8 mouse cellular contexts compared by ENCODE assay signal in genomic region chr13:104178650-104179121, GRCm38 (mm10). TPM values are rescaled to one million over a fixed set of nuclear protein-coding genes. Genes with fewer than 3 reads are reported as not detected.
DNase-seq lines count a peak whose midpoint lies in the region; ATAC-seq and TF ChIP-seq lines count a peak whose summit lies in the region.

TSS of gene Trim23 (plus strand) at chr13:104178797.

- peak within 1 kb of the TSS; percentile 97 for H3K27ac ChIP-seq in MEL (ENCODE audit: control insufficient read depth, low read depth, low read length)
- H3K27ac ChIP-seq in cerebellum, adult 2 months (ENCODE audit: insufficient read depth, low read length) = peak within 1 kb of the TSS; percentile 89
- H3K27ac ChIP-seq in forebrain, postnatal 0 days (ENCODE audit: low read depth, low read length) = peak within 1 kb of the TSS; percentile 81
- H3K27ac ChIP-seq in lung, embryonic 15.5 days = peak within 1 kb of the TSS; percentile 82

- TF ChIP-seq CTCF in MEL (IDR thresholded peaks at IDR 0.05 in 2 of 3, conservative IDR thresholded peaks at IDR 0.05 in 1 of 3; ENCODE audit: control insufficient read depth in 1 of 3, insufficient read depth in 1 of 3, low read depth in 2 of 3, low read length in 3 of 3, poor library complexity in 1 of 3, severe bottlenecking in 1 of 3) = 0 out of 6 replicates have a peak, but pooled peaks of 1 of the 3 experiments have one; percentile 4
- no peak for TF ChIP-seq CTCF in cerebellum, adult 2 months (IDR thresholded peaks at IDR 0.05; ENCODE audit: borderline replicate concordance, insufficient read depth, low read depth, low read length)
- TF ChIP-seq CTCF in forebrain, postnatal 0 days (IDR thresholded peaks at IDR 0.05; ENCODE audit: low read depth) = peak; percentile 56

- under 1% methylated on average over 38 of the region's 38 CpGs for WGBS in cerebellum, adult 2 months
- WGBS in forebrain, postnatal 0 days = 2% methylated on average over 38 of the region's 38 CpGs
- WGBS in lung, embryonic 15.5 days = 0% methylated on average over 38 of the region's 38 CpGs

- peaks cover 27% of the 10 kb centered on the region for H3K79me2 ChIP-seq in MEL (ENCODE audit: control insufficient read depth, insufficient read depth, low read length, poor library complexity)

- TF ChIP-seq EP300 in MEL (IDR thresholded peaks at IDR 0.05; ENCODE audit: low read depth in 1 of 2, low read length in 2 of 2) = no peak

- peaks cover 0 to 2% of the 10 kb centered on the region in 2 experiments; a peak in 3 of 4 replicates for H3K4me1 ChIP-seq in MEL (ENCODE audit: control insufficient read depth in 1 of 2, insufficient read depth in 2 of 2, low read length in 2 of 2)
- H3K4me1 ChIP-seq in cerebellum, adult 2 months (ENCODE audit: control insufficient read depth, insufficient read depth, low read length) = 0 out of 2 replicates have a peak, but pooled peaks cover 2% of the 10 kb centered on the region
- H3K4me1 ChIP-seq in forebrain, postnatal 0 days (ENCODE audit: insufficient read depth) = peaks cover 14% of the 10 kb centered on the region
- peaks cover 11% of the 10 kb centered on the region for H3K4me1 ChIP-seq in lung, embryonic 15.5 days

- DNase-seq in MEL (ENCODE audit: low read depth, low spot score) = peak; percentile 99
- DNase-seq in cerebellum, adult 2 months = peak; percentile 96 to 99
- peak; percentile 100 for DNase-seq in forebrain, postnatal 0 days
- peak; percentile 98 for DNase-seq in heart, postnatal 4 days
- DNase-seq in layer of hippocampus, adult 8-10 months (ENCODE audit: low spot score in 2 of 2) = peak; percentile 97 to 98
- DNase-seq in ovary, adult 18-20 months (ENCODE audit: low spot score) = peak; percentile 98
- DNase-seq in thymus, postnatal 0 days (ENCODE audit: low spot score) = peak; percentile 99

- peak within 1 kb of the TSS; percentile 64 to 89 for H3K4me3 ChIP-seq in MEL (ENCODE audit: control insufficient read depth in 1 of 2, insufficient read depth in 1 of 2, low read depth in 2 of 2, low read length in 2 of 2)
- peak within 1 kb of the TSS; percentile 96 for H3K4me3 ChIP-seq in cerebellum, adult 2 months (replicated peaks; ENCODE audit: insufficient read depth, low read depth, low read length)
- peak within 1 kb of the TSS; percentile 80 for H3K4me3 ChIP-seq in forebrain, postnatal 0 days (ENCODE audit: low read depth, low read length)
- H3K4me3 ChIP-seq in lung, embryonic 15.5 days = peak within 1 kb of the TSS; percentile 98

- peak within 1 kb of the TSS; percentile 80 for H3K4me2 ChIP-seq in forebrain, postnatal 0 days (ENCODE audit: low read depth)
- H3K4me2 ChIP-seq in lung, embryonic 15.5 days = peak within 1 kb of the TSS; percentile 71

- peak within 1 kb of the TSS; percentile 89 for H3K9ac ChIP-seq in MEL (ENCODE audit: control insufficient read depth, low read depth, low read length, poor library complexity, severe bottlenecking)
- H3K9ac ChIP-seq in forebrain, postnatal 0 days = peak within 1 kb of the TSS; percentile 86
- peak within 1 kb of the TSS; percentile 93 for H3K9ac ChIP-seq in lung, embryonic 15.5 days

- peak; percentile 83 to 94 for TF ChIP-seq POLR2A in MEL (IDR thresholded peaks at IDR 0.05; ENCODE audit: control insufficient read depth in 1 of 2, insufficient read depth in 1 of 2, low read depth in 1 of 2, low read length in 2 of 2, poor library complexity in 1 of 2)
- peak; percentile 90 for TF ChIP-seq POLR2A in cerebellum, adult 2 months (IDR thresholded peaks at IDR 0.05; ENCODE audit: borderline replicate concordance, insufficient read depth, low read length)

- no peaks in the 10 kb centered on the region for H3K27me3 ChIP-seq in MEL (ENCODE audit: control insufficient read depth in 1 of 2, insufficient read depth in 2 of 2, low read length in 2 of 2)
- H3K27me3 ChIP-seq in cerebellum, adult 2 months (ENCODE audit: control insufficient read depth, insufficient read depth, low read length) = no peaks in the 10 kb centered on the region
- no peaks in the 10 kb centered on the region for H3K27me3 ChIP-seq in forebrain, postnatal 0 days (ENCODE audit: insufficient read depth, low read length)
- H3K27me3 ChIP-seq in lung, embryonic 15.5 days = no peaks in the 10 kb centered on the region

- H3K36me3 ChIP-seq in MEL (ENCODE audit: control insufficient read depth in 1 of 2, insufficient read depth in 2 of 2, low read length in 2 of 2) = peaks cover 1 to 8% of the 10 kb centered on the region in 2 experiments
- H3K36me3 ChIP-seq in forebrain, postnatal 0 days (ENCODE audit: insufficient read depth) = peaks cover 19% of the 10 kb centered on the region
- H3K36me3 ChIP-seq in lung, embryonic 15.5 days = peaks cover 10% of the 10 kb centered on the region

- peak; percentile 99 for ATAC-seq in forebrain, postnatal 0 days
- peak; percentile 99 for ATAC-seq in lung, embryonic 15.5 days (ENCODE audit: borderline replicate concordance, extremely low read depth, low FRiP score, low TSS enrichment)

- H3K9me3 ChIP-seq in MEL (replicated peaks; ENCODE audit: insufficient read depth, low read length) = no peaks in the 10 kb centered on the region
- no peaks in the 10 kb centered on the region for H3K9me3 ChIP-seq in forebrain, postnatal 0 days (ENCODE audit: low read length)
- no peaks in the 10 kb centered on the region for H3K9me3 ChIP-seq in lung, embryonic 15.5 days

- TF ChIP-seq RAD21 in MEL (IDR thresholded peaks at IDR 0.05; ENCODE audit: low read depth, low read length) = no peak

TF ChIP-seq in MEL, 35 proteins besides CTCF, POLR2A, EP300 and RAD21 (continues in another document):
- no peak for TF ChIP-seq RCOR1 (IDR thresholded peaks at IDR 0.05; ENCODE audit: low read depth, low read length)
- TF ChIP-seq MYB (IDR thresholded peaks at IDR 0.05; ENCODE audit: low read depth, low read length) = no peak
- TF ChIP-seq JUND (IDR thresholded peaks at IDR 0.05; ENCODE audit: low read depth, low read length) = no peak
- peak; percentile 79 for TF ChIP-seq MAZ (IDR thresholded peaks at IDR 0.05; ENCODE audit: low read depth, low read length)
- peak; percentile 56; the same call in 1 of the 2 replicates for TF ChIP-seq KAT2A (conservative IDR thresholded peaks at IDR 0.05; ENCODE audit: low read depth, low read length)
- no peak for TF ChIP-seq GATA1 (IDR thresholded peaks at IDR 0.05; ENCODE audit: low read depth, low read length)
- TF ChIP-seq CHD1 (IDR thresholded peaks at IDR 0.05; ENCODE audit: low read depth, low read length) = no peak
- TF ChIP-seq GABPA (IDR thresholded peaks at IDR 0.05; ENCODE audit: low read depth, low read length) = no peak
- no peak for TF ChIP-seq POLR2AphosphoS5 (IDR thresholded peaks at IDR 0.05; ENCODE audit: borderline replicate concordance, low read depth, low read length)
- peak; percentile 83; the same call in 1 of the 2 replicates for TF ChIP-seq ZMIZ1 (IDR thresholded peaks at IDR 0.05; ENCODE audit: low read depth, low read length)
- no peak for TF ChIP-seq MEF2A (IDR thresholded peaks at IDR 0.05; ENCODE audit: extremely low read depth, insufficient replicate concordance, low read depth, low read length, poor library complexity, severe bottlenecking)
- peak; percentile 23; the same call in 1 of the 2 replicates for TF ChIP-seq TCF12 (IDR thresholded peaks at IDR 0.05; ENCODE audit: low read depth, low read length)
- peak; percentile 45 for TF ChIP-seq MAX (IDR thresholded peaks at IDR 0.05; ENCODE audit: low read length)
- 0 out of 2 replicates have a peak, but pooled peaks have one; percentile 43 for TF ChIP-seq E2F4 (IDR thresholded peaks at IDR 0.05; ENCODE audit: borderline replicate concordance, low read depth, low read length)
- TF ChIP-seq NELFE (IDR thresholded peaks at IDR 0.05; ENCODE audit: low read depth, low read length) = peak; percentile 80
- no peak for TF ChIP-seq ZNF384 (IDR thresholded peaks at IDR 0.05; ENCODE audit: low read depth, low read length)
- TF ChIP-seq NRF1 (IDR thresholded peaks at IDR 0.05; ENCODE audit: insufficient read depth, low read depth, low read length, poor library complexity, severe bottlenecking) = peak; percentile 100; the same call in 1 of the 2 replicates
- TF ChIP-seq UBTF (IDR thresholded peaks at IDR 0.05; ENCODE audit: borderline replicate concordance, insufficient read depth, low read depth, low read length) = no peak
- no peak for TF ChIP-seq MYC (IDR thresholded peaks at IDR 0.05; ENCODE audit: low read depth, low read length)
- TF ChIP-seq POLR2AphosphoS2 (IDR thresholded peaks at IDR 0.05; ENCODE audit: low read length) = peak; percentile 29; the same call in 1 of the 2 replicates
- no peak for TF ChIP-seq TAL1 (IDR thresholded peaks at IDR 0.05; ENCODE audit: low read length)
- TF ChIP-seq SIN3A (IDR thresholded peaks at IDR 0.05; ENCODE audit: low read length) = no peak; the same call in 1 of the 2 replicates
- peak; percentile 83 for TF ChIP-seq HCFC1 (IDR thresholded peaks at IDR 0.05; ENCODE audit: low read depth, low read length)
- no peak for TF ChIP-seq SMC3 (IDR thresholded peaks at IDR 0.05; ENCODE audit: low read depth, low read length)
- TF ChIP-seq TBP (IDR thresholded peaks at IDR 0.05; ENCODE audit: low read depth, low read length) = no peak
- no peak for TF ChIP-seq CHD2 (IDR thresholded peaks at IDR 0.05; ENCODE audit: low read length)
- no peak for TF ChIP-seq ETS1 (IDR thresholded peaks at IDR 0.05; ENCODE audit: low read depth, low read length)
- TF ChIP-seq MXI1 (IDR thresholded peaks at IDR 0.05; ENCODE audit: low read depth, low read length) = peak; percentile 53; the same call in 1 of the 2 replicates
- peak; percentile 74 for TF ChIP-seq USF1 (IDR thresholded peaks at IDR 0.05; ENCODE audit: low read depth, low read length)
- no peak for TF ChIP-seq ZKSCAN1 (IDR thresholded peaks at IDR 0.05; ENCODE audit: low read depth, low read length)
- TF ChIP-seq MAFK (IDR thresholded peaks at IDR 0.05; ENCODE audit: borderline replicate concordance, low read depth, low read length) = no peak

RNA-seq across cellular contexts. Expression of gene Trim23, which starts in this region (rescaled TPM):
- 8.5 and 8.6 TPM in 2 replicates for total RNA-seq in MEL (2012; rRNA removed)
- 1 to 10 TPM in 1 of 2 experiments, not detected in 1; 5.8 TPM for polyA plus RNA-seq in MEL (2012; ENCODE audit: insufficient read depth in 1 of 2, insufficient read length in 2 of 2, low read depth in 1 of 2, low replicate concordance in 2 of 2, missing spikeins in 1 of 2)
- polyA plus RNA-seq in cerebellum, adult 2 months (2012; rRNA removed) = 31.5 and 33.9 TPM in 2 replicates
- 67.1 and 70.2 TPM in 2 replicates for total RNA-seq in forebrain, postnatal 0 days (2014; rRNA removed)
- polyA plus RNA-seq in forebrain, postnatal 0 days (2015; fragmentation: Nextera tagmentation; extraction: Ambion mirVana) = 28.1 and 34.7 TPM in 2 replicates
- 10 to 100 TPM; 17.8 to 19.9 TPM for total RNA-seq in heart, postnatal 4 days (2021)
- 10 to 100 TPM; 52.7 to 66.7 (median 58.9) TPM for total RNA-seq in layer of hippocampus, adult 8-10 months (2022)
- 17.4 and 20.1 TPM in 2 replicates for polyA plus RNA-seq in lung, embryonic 15.5 days (2015; fragmentation: Nextera tagmentation; extraction: Ambion mirVana)
- polyA plus RNA-seq in thymus, postnatal 0 days (2015; fragmentation: Nextera tagmentation; extraction: Ambion mirVana) = 15.0 and 15.6 TPM in 2 replicates

Comparison
In these comparisons a context has a peak if more than half of its experiments do, and no peak if none do; other contexts are left out.
1. Peak in every context shown above with its lines: DNase-seq, ATAC-seq, H3K4me3 ChIP-seq and H3K27ac ChIP-seq.